ENCODE assay signal across 17 mouse cellular contexts in genomic region chr2:57991084-57991483, GRCm38 (mm10). TPM values are rescaled to one million over a fixed set of nuclear protein-coding genes. Genes with fewer than 3 reads are reported as not detected.
"Had no signal": no experiment of that assay in that cellular context is flagged by ENCODE, and none has a peak within 500 bp of the region (broad histone marks: within the 10 kb centered on the region; RNA-seq: fewer than 3 reads in every experiment).

No protein-coding gene starts in this region.

- H3K27ac ChIP-seq: kidney, embryonic 15.5 days; left cerebral cortex, adult 2 months; limb, embryonic 10.5 days; liver, embryonic 15.5 days; midbrain, embryonic 10.5 days; stomach, postnatal 0 days had no signal

- H3K4me2 ChIP-seq: kidney, embryonic 15.5 days; liver, embryonic 11.5 days; liver, embryonic 15.5 days had no signal

- ATAC-seq: lung, postnatal 0 days had no signal

- H3K4me1 ChIP-seq: kidney, embryonic 15.5 days; limb, embryonic 10.5 days; liver, embryonic 15.5 days; midbrain, embryonic 10.5 days had no signal

- H3K9ac ChIP-seq: kidney, embryonic 15.5 days; liver, embryonic 15.5 days had no signal

- H3K36me3 ChIP-seq: kidney, embryonic 15.5 days; limb, embryonic 10.5 days; liver, embryonic 15.5 days; midbrain, embryonic 10.5 days had no signal

- H3K4me3 ChIP-seq: kidney, embryonic 15.5 days; left cerebral cortex, adult 2 months; limb, embryonic 10.5 days; liver, embryonic 15.5 days; midbrain, embryonic 10.5 days had no signal

- DNase-seq: kidney, postnatal 14 days; lung, adult 2 months; lung, postnatal 4 days; midbrain, embryonic 14.5 days; right cerebral cortex, adult 18-20 months; thymus, adult 18-20 months; thymus, postnatal 14 days had no signal

- H3K9me3 ChIP-seq: kidney, embryonic 15.5 days; limb, embryonic 10.5 days; liver, embryonic 15.5 days; midbrain, embryonic 10.5 days had no signal

- H3K27me3 ChIP-seq: kidney, embryonic 15.5 days; liver, embryonic 15.5 days had no signal

RNA-seq across cellular contexts. Expression of gene Galnt5, which starts 6.6 kb away (rescaled TPM):
- total RNA-seq: left cerebral cortex, adult 2 months; megakaryocyte, adult 5-6 weeks had no signal
- polyA plus RNA-seq: liver, embryonic 15.5 days; midbrain, embryonic 14.5 days; neural tube, embryonic 14.5 days had no signal
